Mouse (Mus musculus): ENCODE measurements around the gene Mob4.
"Not testable (repeated sequence)": the region's sequence is repeated elsewhere in the genome, so short reads cannot be mapped to it uniquely, and the experiment has no call there.

Mob4 gene

DNA sequence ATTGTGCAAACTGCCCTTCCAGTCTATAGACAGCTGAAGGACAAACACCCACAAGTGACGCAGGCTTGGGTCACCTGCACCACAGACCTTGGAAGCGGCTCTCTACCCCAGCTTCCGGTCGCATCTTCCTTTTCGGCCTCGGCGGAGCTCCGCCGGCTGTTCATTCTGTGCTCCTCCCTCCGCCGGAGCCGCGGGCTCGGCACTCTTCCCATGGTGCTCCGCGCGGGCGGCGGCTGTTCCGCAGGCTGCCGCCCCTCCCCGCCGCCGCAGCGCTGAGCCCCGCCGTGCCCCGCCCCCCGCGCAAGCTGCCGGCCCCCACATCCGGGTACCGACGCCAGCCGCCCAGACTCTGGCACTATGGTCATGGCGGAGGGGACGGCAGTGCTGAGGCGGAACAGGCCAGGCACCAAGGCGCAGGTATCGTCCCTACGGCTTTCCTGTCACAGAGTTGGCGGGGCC, at the start of gene Mob4:
Mob4 (plus strand) TSS at position 289 of the 459 bp plus-strand sequence.
- peak; percentile 88 for DNase-seq (ENCODE audit: low spot score)

DNA sequence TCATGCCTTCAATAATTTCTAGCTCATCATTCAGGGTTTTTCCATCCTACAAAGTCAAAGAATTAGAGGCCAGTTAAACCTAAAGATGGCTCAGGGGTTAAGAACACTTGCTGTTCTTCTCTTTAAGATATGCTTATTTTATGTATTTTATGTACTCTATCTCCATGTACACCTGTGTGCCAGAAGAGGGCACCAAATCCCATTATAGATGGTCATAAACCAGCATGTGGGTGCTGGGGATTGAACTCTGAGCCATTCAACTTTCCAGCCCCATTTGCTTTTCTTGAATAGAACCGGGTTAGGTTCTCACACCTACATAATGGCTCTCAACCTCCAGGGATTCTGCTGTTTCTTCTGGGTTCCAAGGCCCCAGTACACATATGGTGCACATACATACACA, 48.9 kb upstream of the Mob4 start:
- DNase-seq (ENCODE audit: low spot score): no peak

DNA sequence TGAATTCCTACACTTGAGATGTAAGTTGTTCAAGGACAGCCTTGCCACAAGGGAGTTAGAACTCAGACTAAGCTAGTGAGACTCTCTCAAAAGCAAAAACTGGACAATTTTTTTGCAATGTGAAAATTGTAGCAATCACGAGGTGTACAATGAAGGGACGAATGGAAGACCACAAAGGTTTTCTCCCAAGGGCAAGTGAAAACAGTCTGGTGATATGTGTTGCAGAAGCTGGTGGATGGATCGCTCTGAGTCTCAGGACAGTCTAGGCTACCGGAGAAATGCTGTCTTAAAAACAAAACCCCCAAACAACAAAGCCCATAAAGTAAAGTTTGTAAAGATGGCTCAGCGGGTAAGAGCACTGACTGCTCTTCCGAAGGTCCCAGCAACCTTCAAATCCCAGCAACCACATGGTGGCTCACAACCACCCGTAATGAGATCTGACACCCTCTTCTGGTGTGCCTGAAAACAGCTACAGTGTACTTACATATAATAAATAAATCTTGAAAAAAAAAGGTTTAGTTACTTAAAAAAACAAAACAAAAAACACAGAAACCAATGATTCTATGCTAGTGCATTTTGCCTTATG, 45.2 kb upstream of the Mob4 start:
- no peak for DNase-seq (ENCODE audit: low spot score)

DNA sequence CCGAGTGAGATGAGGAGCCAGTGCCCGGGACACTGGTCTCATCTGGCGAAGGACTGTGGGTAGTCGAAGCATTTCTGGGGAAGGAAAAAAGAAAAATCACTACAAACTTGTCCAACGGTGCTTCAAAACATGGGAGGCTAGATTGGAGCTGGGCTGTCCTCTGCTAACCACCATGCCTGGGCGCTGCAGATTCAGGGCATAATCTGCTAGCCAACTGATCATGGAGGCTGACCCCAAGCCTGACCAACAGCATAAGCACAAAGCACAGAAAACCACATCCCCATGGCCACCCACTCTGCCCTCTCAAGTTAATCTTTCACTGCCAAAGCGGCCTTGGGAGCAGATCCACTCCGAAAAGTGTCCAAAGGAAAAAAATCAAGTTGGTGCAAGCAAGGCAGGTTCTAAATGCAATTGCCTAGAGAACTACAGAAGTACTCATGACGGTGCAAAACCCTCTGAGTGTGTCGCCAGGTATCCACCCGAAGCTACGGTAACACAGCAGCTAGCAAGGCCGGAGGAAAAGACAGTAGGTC, 44.1 kb upstream of the Mob4 start:
- DNase-seq (ENCODE audit: low spot score): peak; percentile 13

DNA sequence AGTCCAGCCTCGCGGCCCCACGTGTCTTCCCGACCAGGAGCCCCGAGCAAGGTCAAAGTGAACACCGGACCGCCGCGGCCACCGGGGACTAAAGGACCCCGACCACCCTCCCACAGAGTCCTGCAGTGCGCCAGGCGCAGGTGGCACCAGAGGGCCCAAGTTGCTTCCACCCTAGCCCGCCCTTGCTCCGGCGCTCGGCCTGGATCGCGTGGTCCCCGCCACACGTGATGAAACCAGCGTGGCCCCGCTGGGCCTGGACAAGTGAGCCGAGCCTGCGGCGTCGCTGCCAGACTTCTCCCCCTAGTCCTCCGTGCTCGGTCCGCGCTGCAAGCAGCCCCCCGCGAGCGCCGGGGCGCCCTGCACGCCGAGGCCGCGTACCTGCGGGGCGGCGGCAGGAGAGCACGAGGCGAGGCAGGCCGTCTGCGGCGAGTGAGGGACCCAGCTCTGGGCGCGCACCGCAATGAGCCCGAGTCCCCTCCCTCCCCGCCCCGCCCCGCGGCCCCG, 43.6 kb upstream of the Mob4 start:
- no peak for DNase-seq (ENCODE audit: low spot score)

DNA sequence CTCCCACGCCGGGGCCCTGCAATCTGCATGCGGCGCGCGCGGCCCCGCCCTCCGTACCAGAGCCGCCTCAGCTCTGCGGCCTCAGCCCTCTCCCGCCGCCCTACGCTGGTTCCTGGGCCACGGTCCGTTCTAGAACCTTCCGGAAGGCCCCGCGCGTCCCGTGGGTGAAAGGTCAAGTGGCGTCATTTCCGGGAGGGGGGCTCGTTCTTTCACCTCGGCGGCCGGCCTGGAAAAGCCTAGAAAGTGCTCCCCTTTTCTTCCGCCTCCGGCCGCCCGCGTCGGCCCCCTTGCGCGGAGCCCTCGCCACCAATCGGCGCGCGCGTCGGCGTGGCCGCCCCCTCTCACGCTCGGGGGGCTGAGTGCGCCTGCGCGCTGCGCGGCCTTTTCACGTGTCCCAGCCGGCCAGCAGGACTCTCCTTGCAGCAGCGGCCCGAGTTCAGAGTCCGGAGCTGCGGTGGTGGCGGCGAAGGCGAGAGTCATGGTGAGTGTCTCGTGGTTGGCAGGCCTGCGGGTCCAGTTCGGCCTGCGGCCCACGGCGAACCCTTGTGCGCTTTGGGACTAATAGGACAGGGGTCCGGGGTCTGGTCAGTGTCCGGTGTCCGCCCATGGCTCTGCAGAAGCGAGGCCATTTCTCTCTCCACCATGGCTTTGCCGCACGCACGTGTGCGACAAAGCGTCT, 43.0 kb upstream of the Mob4 start, which contains the start of the genes Hspe1 and Hspd1:
Hspe1 (plus strand) TSS at position 201 of the 679 bp plus-strand sequence.
Hspd1 (minus strand) TSS at position 312 of the 679 bp plus-strand sequence.
- peak; percentile 98 for DNase-seq (ENCODE audit: low spot score)

DNA sequence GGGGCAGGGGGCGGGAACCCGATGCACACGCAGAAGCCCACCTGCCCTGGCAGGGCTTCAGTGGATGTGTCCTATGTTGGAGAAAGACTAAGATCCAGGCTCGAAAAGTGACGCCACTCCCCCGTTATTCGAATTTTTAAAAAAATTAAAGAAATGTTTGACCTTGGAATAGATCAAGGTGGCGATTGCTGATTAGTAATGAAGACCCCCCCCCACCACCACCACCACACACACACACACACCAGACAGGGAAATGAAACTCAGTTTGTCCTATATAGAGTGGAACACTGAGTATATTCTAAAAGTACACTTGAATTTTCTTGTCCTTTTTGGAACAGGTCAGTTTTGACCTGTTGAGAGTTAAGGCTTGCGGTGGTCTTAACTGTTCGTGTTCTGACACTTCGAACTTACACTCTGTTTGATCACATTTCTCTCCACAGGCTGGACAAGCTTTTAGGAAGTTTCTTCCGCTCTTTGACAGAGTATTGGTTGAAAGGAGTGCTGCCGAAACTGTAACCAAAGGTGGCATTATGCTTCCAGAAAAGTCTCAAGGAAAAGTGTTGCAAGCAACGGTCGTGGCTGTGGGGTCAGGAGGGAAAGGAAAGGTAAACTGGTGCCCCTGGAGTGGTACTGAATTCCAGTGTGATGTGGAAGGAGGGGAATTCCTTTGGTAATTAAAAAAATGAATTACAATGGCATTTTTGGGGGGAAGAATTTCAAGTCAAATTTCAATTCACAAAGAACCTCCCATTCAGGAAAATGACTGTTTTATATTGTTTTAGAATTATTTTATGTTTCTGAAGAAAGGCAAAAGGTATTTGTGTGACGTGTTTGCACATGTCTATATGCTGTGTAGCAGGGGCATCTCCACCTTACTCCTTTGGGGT, 42.2 kb upstream of the Mob4 start:
- no peak for DNase-seq (ENCODE audit: low spot score)

DNA sequence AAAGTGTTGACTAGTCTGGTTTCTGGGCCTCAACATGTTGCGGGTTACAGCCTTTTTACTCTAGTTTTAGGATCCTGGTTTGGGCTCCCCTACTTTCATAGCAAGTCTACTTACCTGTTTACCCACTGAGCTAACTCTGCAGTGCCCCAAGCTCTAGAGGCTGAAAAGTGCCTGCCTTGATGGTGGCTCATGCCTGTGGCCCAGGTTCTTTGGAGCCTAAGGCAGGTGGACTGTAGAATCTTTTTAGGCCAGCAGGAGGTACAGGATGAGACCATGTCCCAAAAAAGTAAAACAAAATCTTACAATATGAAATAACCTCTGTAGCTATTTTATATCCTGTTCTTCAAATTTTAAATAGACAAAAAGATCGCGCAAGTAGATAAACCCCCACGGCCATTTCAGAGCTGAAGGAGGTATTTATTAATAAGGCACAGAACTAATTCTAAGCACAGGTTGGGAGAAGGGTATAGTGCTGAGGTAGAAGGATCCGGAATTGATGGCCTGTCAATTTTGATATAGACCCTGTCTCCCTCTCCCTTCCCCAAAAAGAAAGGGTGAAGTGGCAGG, 41.5 kb upstream of the Mob4 start:
- no peak for DNase-seq (ENCODE audit: low spot score)

DNA sequence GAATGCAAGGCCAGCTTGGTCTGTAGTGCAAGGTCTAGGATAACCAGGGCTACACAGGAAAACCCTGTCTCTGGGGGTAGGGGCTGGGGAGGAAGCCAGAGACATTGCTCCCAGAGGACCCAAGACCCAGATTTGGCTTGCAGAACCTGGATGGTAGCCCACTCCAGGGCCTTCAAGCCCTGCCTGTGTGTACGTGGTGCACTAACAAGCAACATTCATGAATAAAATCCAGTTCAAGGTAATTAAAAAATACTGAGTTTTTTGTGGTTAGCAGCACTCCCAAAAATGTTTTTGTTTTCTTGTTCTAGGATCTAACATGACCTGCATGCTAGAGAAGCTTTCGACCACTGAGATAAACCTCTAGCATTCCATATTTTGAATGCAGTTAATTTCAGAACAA, 39.0 kb upstream of the Mob4 start:
- DNase-seq (ENCODE audit: low spot score): no peak

DNA sequence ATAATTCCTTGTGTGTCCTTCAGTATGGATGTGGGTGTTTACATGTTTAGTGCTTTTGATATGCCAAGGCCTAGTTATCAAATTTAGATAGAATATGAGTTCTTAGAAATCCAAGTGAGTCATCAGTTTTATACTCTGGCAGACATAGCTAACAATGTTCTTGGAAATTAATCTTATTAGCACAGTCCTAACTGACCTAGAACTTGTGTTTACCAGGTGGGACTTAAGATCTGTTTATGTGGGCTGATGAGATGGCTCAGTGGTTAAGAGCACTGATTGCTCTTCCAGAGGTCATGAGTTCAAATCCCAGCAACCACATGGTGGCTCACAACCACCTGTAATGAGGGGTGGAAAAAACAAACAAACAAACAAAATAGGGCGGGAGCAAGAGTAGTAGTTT, 38.6 kb upstream of the Mob4 start:
- DNase-seq (ENCODE audit: low spot score): no peak

DNA sequence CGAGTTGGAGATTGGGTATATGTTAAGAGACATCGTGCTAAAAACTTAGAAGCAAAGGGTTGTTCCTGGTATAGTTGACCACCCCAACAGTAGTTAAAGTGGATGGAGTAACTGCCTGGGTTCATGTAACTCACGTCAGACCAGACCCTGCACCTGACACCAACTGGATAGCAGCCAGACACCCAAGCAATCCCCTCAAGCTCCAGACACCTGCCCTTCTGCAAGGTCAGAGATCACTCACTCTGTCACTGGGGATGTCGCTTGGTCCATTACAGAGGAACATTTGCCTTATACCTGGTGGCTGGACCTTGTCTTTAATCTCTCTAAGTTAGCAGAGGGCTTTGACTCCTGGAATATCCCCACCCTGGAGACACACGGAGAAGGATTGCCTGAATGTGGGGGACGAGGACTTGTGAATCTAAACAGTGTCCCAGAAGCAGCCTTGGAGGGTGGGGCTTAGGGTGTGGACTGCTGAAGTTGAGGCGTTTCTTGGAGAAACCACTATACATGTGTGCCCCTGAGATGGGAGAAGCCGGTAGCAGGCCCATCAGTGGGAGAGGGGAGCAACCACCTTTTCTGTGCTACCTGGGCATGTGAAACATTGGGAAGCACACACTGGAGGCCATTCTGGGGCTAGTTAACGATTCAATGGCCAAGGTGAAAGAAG, 24.0 kb upstream of the Mob4 start:
- DNase-seq (ENCODE audit: low spot score): no peak

DNA sequence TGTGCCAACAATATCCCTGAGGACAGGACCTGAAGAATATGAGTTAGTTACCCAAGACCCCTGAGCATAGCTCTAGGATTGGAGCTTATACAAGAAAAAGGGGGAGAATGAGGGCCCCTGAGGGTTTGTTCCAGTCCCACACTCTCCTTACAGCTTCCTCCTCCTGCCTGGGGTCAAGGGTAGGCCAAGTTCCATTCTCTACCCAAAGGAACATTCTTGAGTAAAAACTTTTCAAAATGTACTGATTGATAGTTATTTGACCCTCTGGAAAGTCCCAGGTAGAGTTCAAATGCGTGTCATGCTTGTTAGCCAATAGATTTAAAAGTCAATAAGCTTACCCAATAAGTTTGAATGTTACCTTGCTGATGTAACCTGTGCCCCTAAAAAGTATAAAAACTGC, 23.4 kb upstream of the Mob4 start:
- DNase-seq (ENCODE audit: low spot score): no peak

DNA sequence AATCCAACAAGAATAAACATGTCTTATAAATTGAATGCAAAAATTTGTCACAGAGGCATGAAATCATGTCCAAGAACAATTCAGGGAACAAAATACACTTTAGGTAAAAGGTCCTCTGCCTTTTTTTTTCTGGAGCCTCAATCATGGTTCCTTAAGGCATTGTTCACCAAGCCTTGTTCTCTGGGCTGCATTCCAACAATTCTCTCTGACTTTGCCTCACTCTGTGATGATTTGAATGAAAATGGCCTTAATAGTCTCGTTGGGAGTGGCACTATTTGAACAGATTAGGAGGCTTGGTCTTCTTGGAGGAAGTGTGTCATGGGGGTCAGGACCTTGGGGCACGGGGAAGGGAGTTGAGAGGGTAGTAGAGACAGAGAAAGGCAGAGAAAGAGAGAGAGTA, 22.6 kb upstream of the Mob4 start:
- DNase-seq (ENCODE audit: low spot score): no peak

DNA sequence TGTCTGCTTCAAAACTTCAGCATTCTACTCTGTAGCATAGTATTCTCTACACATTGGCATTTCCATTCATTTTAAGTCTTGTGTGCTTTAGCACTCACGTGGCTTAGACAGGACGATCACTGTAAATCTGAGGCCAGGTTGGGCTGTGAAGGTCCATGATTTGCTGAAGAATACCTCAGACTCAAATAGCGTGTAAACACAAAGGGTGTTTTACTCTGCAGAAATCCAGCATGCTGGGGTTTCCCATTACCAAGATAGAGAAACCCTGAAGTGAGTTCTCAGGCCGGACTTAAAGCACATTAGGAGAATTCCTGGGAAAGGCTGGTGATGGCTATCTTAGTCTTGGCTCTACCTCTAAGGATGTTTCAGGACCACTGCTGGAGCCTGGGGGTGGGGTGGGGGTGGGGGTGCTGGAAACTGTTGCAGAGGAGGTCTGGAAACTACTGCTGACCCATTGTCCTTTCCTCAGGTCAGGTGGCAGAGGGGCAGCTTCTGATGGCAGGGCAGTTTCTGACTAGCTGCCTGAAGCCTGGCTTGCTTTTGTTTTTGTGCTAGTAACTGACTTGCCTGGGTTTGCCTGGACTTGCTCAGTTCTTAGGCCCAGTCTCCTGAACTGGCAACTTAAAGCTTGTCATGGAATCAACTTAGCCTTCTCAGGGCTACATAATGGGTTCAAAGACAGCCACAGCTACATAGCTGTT, 21.8 kb upstream of the Mob4 start:
- DNase-seq (ENCODE audit: low spot score): no peak

DNA sequence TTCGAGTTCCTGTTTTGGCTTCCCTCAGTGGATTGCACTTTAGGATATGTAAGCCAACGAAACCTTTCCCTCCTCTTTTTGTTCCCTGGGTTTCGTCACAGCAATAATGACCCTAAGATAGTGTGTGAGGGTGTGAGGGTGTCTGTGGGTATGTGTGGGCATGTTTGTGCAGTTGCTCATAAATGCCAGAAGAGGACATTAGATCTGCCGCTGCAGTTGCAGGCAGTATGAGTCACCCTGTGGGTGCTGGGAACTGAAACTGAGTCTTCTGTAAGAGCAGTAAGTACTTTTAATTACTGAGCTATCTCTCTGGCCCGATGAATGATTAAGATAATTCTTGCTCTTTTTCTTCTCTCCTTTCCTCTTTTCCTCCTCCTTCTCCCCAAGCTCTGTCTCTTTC, 8.0 kb upstream of the Mob4 start:
- no peak for DNase-seq (ENCODE audit: low spot score)

DNA sequence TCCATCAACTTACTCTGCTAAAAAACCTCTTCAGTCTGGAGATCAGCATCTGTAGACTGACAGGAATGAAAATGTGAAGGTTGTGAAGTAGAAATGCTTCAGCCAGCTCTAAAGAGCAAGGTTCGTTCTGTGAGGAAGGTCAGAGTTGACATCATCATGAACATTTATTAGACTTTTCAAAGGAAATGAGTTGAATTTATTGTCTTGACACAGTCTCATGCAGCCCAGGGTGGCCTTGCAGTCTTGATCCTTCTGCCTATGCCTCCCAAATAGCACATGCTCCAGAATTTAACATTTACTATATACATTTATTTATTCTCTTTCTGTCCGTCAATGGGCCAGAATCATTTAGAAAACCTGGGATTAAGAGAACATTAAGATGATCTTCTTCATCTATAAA, 7.5 kb upstream of the Mob4 start:
- no peak for DNase-seq (ENCODE audit: low spot score)

DNA sequence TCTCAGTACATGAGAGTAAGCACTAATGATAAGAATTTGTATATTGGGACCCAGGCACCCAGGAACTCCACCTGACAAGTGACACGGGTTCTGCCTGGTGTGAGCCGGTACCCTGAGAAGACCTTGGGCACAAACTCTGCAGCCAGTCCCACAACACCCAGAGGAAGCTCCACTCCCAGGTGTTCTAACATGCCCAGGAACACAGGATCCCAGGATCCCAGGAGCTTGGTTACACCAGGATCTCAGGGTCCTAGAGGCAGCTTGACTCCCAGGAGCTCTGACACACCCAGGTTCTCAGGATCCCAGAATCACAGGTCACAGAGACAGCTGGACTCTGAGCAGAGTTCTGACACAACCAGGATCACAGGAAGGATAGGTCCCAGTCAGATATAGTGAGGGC, 6.9 kb upstream of the Mob4 start:
- not testable (repeated sequence) for DNase-seq (ENCODE audit: low spot score)

DNA sequence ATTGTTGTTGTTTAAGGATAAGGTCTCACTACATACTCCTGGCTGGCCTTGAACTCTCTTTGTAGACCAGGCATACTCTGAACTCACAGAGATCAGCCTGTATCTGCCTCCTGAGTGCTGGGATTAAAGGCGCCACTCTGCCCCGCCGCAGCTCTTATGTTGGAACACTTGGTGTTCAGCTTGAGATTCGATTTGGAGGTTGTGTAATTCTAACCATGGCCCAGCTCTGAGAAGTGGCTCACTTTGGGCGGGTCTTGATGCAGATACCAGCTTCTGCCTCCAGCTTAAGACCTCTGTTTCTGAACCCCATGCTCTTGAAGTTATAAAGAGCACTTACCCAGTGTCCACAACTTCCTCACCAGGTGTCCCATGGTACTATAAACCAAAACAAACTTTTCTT, 1.3 kb upstream of the Mob4 start:
- no peak for DNase-seq (ENCODE audit: low spot score)

DNA sequence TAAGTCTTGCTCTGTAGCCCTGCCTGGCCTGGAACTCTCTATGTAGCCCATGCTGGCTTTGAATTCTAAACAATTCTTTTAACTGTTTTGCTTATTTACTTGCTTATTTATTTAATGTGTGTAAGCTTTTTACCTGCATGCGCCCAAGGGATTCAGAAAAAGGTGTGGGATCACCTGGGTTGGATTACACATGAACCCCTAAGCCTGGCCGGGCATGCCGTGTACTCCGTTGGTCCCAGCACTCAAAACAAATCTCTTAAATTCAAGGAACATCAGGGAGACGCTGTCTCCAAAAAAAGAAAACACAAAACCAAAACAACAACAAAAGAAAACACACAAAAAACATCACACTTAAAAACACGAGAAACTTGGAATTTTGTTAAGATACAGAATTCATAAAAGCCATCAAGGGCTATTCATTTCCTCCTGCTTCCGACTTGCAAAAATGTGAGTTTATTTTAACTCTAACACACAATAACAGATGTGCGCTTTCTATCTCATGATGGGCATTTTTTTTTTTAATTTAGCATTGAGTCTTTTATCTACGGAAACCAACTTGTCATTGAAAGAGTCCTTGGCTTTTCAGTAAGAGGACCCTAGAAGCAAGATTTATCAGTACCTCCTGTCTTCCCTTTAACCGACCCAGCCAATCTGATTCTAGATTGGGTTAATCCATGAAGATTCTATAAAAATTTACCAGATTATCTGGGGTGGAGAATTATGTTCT, 678 bp upstream of the Mob4 start:
- DNase-seq (ENCODE audit: low spot score): no peak

DNA sequence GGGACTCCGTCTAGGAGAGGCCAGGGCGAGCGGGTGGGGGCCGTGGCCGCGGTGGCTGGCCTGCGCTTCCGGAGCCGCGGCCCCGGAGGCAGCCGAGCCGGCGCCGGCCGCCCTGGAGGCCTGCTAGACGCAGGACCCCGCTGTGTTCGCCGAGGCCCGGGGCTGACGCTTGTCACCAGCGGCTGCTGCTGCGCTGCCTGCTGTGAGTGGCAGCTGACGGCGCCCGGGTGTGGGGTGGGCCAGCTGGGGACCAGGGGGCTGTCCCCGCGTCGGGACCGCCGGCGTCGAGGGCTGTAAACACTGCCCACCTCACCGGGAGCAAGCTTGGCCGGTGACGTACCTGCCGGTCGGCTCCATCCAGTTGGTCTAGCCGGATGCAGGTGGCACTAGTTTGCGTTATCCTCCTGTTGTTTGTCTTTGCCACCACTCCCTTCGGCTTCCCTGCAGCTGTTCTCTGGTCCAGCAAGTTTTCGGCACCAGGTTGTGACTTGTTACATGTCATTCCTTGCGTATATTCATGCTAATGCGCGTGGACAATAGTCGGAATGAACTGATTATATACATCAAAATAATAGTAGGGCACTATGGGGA, 488 bp downstream of the Mob4 start:
- DNase-seq (ENCODE audit: low spot score): no peak
